Mouse (Mus musculus) lung, postnatal 4 days (tissue): Measurements from ENCODE around the gene Khnyn.

Source experiments
- DNase-seq, 2 experiments: peaks; one replicate each; pipeline ENCODE4 v3.0.0; 2021

Gene Khnyn

GRCm38 (mm10) chr14:55873714-55874683 lies 10.7 kb upstream of the Khnyn start:
- DNase-seq: peak; percentile 82 to 88

- peak; percentile 51 to 72 for DNase-seq
Measured at GRCm38 (mm10) chr14:55877469-55878315, 7.1 kb upstream of the Khnyn start.

- no peak for DNase-seq
Measured at GRCm38 (mm10) chr14:55878316-55878940, 6.3 kb upstream of the Khnyn start.

- DNase-seq: peak; percentile 82 to 88
Measured at GRCm38 (mm10) chr14:55879623-55880022, 5.1 kb upstream of the Khnyn start.

- DNase-seq: no peak
Measured at GRCm38 (mm10) chr14:55880982-55881381, 3.8 kb upstream of the Khnyn start.

- no peak for DNase-seq
Measured at GRCm38 (mm10) chr14:55882171-55882641, 2.5 kb upstream of the Khnyn start.

GRCm38 (mm10) chr14:55883149-55883661 lies 1.5 kb upstream of the Khnyn start:
- DNase-seq: no peak

GRCm38 (mm10) chr14:55883663-55884062 lies 1.1 kb upstream of the Khnyn start:
- no peak for DNase-seq

GRCm38 (mm10) chr14:55884166-55884565 lies 581 bp upstream of the Khnyn start, which contains the start of gene Cbln3:
Gene Cbln3, minus strand, starts transcription at chr14:55884392.
- DNase-seq: peak; percentile 69 to 88

- DNase-seq: no peak
Measured at GRCm38 (mm10) chr14:55885114-55885790, 505 bp downstream of the Khnyn start.

- peak; percentile 70 to 73 for DNase-seq
Measured at GRCm38 (mm10) chr14:55885791-55886271, 1.1 kb downstream of the Khnyn start.

- no peak for DNase-seq
Measured at GRCm38 (mm10) chr14:55886571-55887382, 2.0 kb downstream of the Khnyn start.

GRCm38 (mm10) chr14:55897671-55898070 lies 12.9 kb downstream of the Khnyn start:
- DNase-seq: no peak

GRCm38 (mm10) chr14:55898947-55899346 lies 14.2 kb downstream of the Khnyn start:
- no peak for DNase-seq

GRCm38 (mm10) chr14:55899701-55900413 lies 15.1 kb downstream of the Khnyn start, which contains the start of gene Sdr39u1:
Gene Sdr39u1, minus strand, starts transcription at chr14:55900293.
- peak; percentile 90 to 92 for DNase-seq

GRCm38 (mm10) chr14:55900414-55900755 lies 15.6 kb downstream of the Khnyn start:
- DNase-seq: no peak

GRCm38 (mm10) chr14:55905518-55905917 lies 20.8 kb downstream of the Khnyn start:
- DNase-seq: no peak

GRCm38 (mm10) chr14:55913406-55913805 lies 28.7 kb downstream of the Khnyn start:
- no peak for DNase-seq

- peak in 1 of 2 experiments; percentile 78 for DNase-seq
Measured at GRCm38 (mm10) chr14:55918240-55919082, 33.7 kb downstream of the Khnyn start.
